Mouse (Mus musculus) E14TG2a.4 (cell line): ENCODE results near the gene Zfp513.

Experiments
- CTCF ChIP-seq: conservative IDR thresholded peaks from 2 replicates; pipeline ENCODE4 v1.5.1; 2014; ENCODE audit warnings: low read length
- NANOG ChIP-seq: IDR thresholded peaks from 2 replicates; pipeline ENCODE4 v1.6.1; 2014; ENCODE audit warnings: borderline replicate concordance, low read length, mixed read lengths
- POU5F1 ChIP-seq: IDR thresholded peaks from 2 replicates; pipeline ENCODE4 v1.6.1; 2014; ENCODE audit warnings: low read length, borderline replicate concordance

DNA sequence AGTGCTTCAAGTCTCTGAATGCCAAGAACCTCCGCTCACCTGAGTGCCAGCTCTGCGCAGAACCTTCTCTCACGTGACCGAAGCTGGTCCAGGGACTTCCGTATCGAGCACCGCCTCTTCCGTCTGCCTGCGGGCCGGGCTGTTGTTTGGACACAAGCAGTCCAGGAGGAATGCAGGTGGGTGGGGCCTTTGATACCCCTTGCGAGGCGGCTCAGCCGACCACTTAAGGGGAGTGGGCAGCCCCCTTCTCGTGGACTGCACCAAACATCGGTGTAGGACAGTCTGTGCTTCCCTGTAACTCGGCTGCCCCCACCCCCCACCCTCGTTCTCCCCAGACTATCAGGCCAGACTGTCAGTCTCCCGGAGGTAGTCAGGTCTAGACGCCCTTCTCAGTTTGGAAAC is 48.0 kb downstream of the Zfp513 start, which contains the start of gene Mpv17:
- TF ChIP-seq CTCF, result no peak
- no peak for TF ChIP-seq POU5F1
- no peak for TF ChIP-seq NANOG
